Mouse (Mus musculus): ENCODE measurements around the gene Nsf. TPM values are rescaled to one million over a fixed set of nuclear protein-coding genes. Genes with fewer than 3 reads are reported as not detected.
A peak's percentile ranks its signal among the peaks of the same experiment; 100 is the strongest.

The Nsf gene
- total RNA-seq, 1 experiment = 55.0 TPM

DNA sequence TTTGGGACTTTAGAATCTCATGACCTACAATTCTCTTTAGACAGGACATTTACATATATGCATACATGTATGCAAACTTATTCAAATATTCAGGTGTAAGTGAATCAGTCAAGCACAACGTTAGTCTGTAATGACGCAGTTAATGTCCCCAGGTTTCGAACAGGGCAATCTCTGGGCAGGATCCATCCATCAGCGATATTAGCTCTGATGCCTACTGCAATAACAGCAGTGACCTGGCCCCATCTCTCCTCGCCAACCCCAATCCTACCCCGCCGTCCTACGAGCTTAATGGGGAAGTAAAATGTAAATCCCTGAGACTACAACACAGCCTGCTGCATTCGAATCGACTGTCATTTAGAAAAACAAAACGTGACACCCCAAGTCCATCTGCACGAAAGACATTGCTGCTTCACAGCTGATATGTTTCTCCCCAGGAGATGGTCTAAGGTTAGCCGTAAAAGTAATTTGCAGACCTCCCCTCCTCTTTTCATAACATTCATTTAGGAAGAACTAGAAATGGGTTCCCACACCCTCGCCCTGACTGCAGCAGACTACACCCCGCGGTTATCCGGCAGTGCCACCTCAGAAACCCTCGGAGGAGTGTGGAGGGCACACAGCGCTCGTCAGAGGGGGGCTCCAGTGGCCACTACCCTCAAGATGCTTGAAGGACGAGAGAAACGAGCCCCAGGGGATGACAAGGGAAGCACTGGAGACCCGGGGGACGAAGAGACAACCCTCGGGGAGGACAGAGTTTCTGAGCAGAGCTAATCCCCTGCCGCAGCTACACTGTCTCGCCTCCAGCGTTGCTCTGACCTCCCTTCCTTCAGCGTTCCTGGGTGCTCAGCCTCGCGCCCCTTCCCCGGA is 592 bp downstream of the Nsf start:
- H3K9ac ChIP-seq (ENCODE audit: insufficient read depth, low read depth, low read length, poor library complexity, severe bottlenecking) = peak overlapping the region; percentile 93
- H3K36me3 ChIP-seq (ENCODE audit: control insufficient read depth, insufficient read depth, low read length, poor library complexity, severe bottlenecking) = no peaks in the 10 kb centered on the region
- no peaks in the 10 kb centered on the region for H3K9me3 ChIP-seq (ENCODE audit: control insufficient read depth, insufficient read depth, low read depth, low read length)
- H3K4me1 ChIP-seq (ENCODE audit: control insufficient read depth in 2 of 2, insufficient read depth in 2 of 2, low read length in 2 of 2, poor library complexity in 1 of 2) = peaks cover 3 to 9% of the 10 kb centered on the region in 2 experiments; a peak in 3 of 4 replicates
- no peak overlapping the region for H3K27ac ChIP-seq (ENCODE audit: insufficient read depth, low read depth, low read length, poor library complexity, severe bottlenecking)
- TF ChIP-seq ZC3H11A (IDR thresholded peaks at IDR 0.05; ENCODE audit: borderline replicate concordance, low read depth, low read length) (no peak), ZNF384 (IDR thresholded peaks at IDR 0.05; ENCODE audit: low read depth, low read length) (no peak), HCFC1 (IDR thresholded peaks at IDR 0.05; ENCODE audit: borderline replicate concordance, insufficient read depth, low read length) (no peak), MAFK (IDR thresholded peaks at IDR 0.05; ENCODE audit: insufficient read depth, low read depth, low read length) (no peak), CHD2 (IDR thresholded peaks at IDR 0.05; ENCODE audit: low read depth, low read length) (no peak)
- H3K4me3 ChIP-seq (ENCODE audit: insufficient read depth in 1 of 2, low read depth in 1 of 2, low read length in 2 of 2, poor library complexity in 1 of 2, severe bottlenecking in 1 of 2) = peak overlapping the region; percentile 81 to 92
- DNase-seq (ENCODE audit: low read depth, low spot score) = no peak
- in situ Hi-C loops (cut with MboI; ENCODE audit: low sequenced_read_pairs in 2 of 2, unreplicated experiment in 2 of 2) = loop anchor here in 1 of 2 experiments (25.0 kb wide), 1 partner anchor 1209 kb away; no protein-coding TSS in a partner anchor

DNA sequence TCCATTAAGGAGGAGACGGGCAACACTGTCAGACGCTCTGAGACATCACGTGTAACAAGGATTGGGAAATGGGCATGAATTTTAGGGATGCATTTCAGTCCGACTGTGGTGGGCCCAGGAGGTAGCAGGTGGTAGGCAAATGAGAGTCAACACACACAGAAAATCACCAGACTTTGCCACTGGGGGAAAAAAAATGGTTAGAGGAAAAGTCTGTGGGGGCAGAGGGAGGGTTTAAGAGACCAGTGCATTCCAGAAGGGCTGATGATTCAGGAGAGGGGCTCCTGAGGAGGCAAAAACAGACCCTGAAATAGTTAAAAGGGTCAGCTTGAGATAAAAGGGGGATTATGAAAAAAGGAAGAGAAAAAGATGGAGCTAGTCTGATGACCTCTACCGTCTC is 1.2 kb downstream of the Nsf start:
- in situ Hi-C loops (cut with MboI; ENCODE audit: low sequenced_read_pairs in 2 of 2, unreplicated experiment in 2 of 2) = loop anchor here in 1 of 2 experiments (25.0 kb wide), 1 partner anchor 1210 kb away; no protein-coding TSS in a partner anchor
- 0 out of 2 replicates have a peak overlapping the region, but pooled peaks have one; percentile 10 for H3K9ac ChIP-seq (ENCODE audit: insufficient read depth, low read depth, low read length, poor library complexity, severe bottlenecking)

GRCm38 (mm10) chr11:103951106-103951505 is 2.8 kb downstream of the Nsf start:
- no peak for DNase-seq (ENCODE audit: low read depth, low spot score)

More for the DNA sequence above, 1.2 kb downstream of the Nsf start:
- H3K9me3 ChIP-seq (ENCODE audit: control insufficient read depth, insufficient read depth, low read depth, low read length) = no peaks in the 10 kb centered on the region
- no peak for TF ChIP-seq HCFC1 (IDR thresholded peaks at IDR 0.05; ENCODE audit: borderline replicate concordance, insufficient read depth, low read length)
- H3K36me3 ChIP-seq (ENCODE audit: control insufficient read depth, insufficient read depth, low read length, poor library complexity, severe bottlenecking) = no peaks in the 10 kb centered on the region
- H3K27ac ChIP-seq (ENCODE audit: insufficient read depth, low read depth, low read length, poor library complexity, severe bottlenecking) = no peak overlapping the region
- H3K4me3 ChIP-seq (ENCODE audit: insufficient read depth in 1 of 2, low read depth in 1 of 2, low read length in 2 of 2, poor library complexity in 1 of 2, severe bottlenecking in 1 of 2) = peak overlapping the region in 1 of 2 experiments; percentile 92; a peak in 1 of 4 replicates
- DNase-seq (ENCODE audit: low read depth, low spot score) = no peak
- H3K4me1 ChIP-seq (ENCODE audit: control insufficient read depth in 2 of 2, insufficient read depth in 2 of 2, low read length in 2 of 2, poor library complexity in 1 of 2) = peaks cover 3 to 9% of the 10 kb centered on the region in 2 experiments; a peak in 3 of 4 replicates

GRCm38 (mm10) chr11:103948952-103949351 is 4.9 kb downstream of the Nsf start:
- Histone ChIP-seq H3K27ac (ENCODE audit: insufficient read depth, low read depth, low read length, poor library complexity, severe bottlenecking) (no peak overlapping the region; the same call in 1 of the 2 replicates), H3K9ac (ENCODE audit: insufficient read depth, low read depth, low read length, poor library complexity, severe bottlenecking) (no peak overlapping the region; the same call in 1 of the 2 replicates), H3K36me3 (ENCODE audit: control insufficient read depth, insufficient read depth, low read length, poor library complexity, severe bottlenecking) (no peaks in the 10 kb centered on the region), H3K4me1 (ENCODE audit: control insufficient read depth in 2 of 2, insufficient read depth in 2 of 2, low read length in 2 of 2, poor library complexity in 1 of 2) (peaks cover 3 to 11% of the 10 kb centered on the region in 2 experiments; a peak in 3 of 4 replicates), H3K9me3 (ENCODE audit: control insufficient read depth, insufficient read depth, low read depth, low read length) (no peaks in the 10 kb centered on the region), H3K4me3 (ENCODE audit: insufficient read depth in 1 of 2, low read depth in 1 of 2, low read length in 2 of 2, poor library complexity in 1 of 2, severe bottlenecking in 1 of 2) (no peak overlapping the region)
- TF ChIP-seq CHD2 (IDR thresholded peaks at IDR 0.05; ENCODE audit: low read depth, low read length) (no peak), ZC3H11A (IDR thresholded peaks at IDR 0.05; ENCODE audit: borderline replicate concordance, low read depth, low read length) (no peak), HCFC1 (IDR thresholded peaks at IDR 0.05; ENCODE audit: borderline replicate concordance, insufficient read depth, low read length) (no peak), MAFK (IDR thresholded peaks at IDR 0.05; ENCODE audit: insufficient read depth, low read depth, low read length) (no peak), ZNF384 (IDR thresholded peaks at IDR 0.05; ENCODE audit: low read depth, low read length) (no peak)
- in situ Hi-C loops (cut with MboI; ENCODE audit: low sequenced_read_pairs in 2 of 2, unreplicated experiment in 2 of 2) = no loop called here
- no peak for DNase-seq (ENCODE audit: low read depth, low spot score)

More at GRCm38 (mm10) chr11:103951106-103951505, 2.8 kb downstream of the Nsf start:
- in situ Hi-C loops (cut with MboI; ENCODE audit: low sequenced_read_pairs in 2 of 2, unreplicated experiment in 2 of 2) = loop anchor here in 1 of 2 experiments (25.0 kb wide), 1 partner anchor 1211 kb away; no protein-coding TSS in a partner anchor
- no peak overlapping the region for H3K4me3 ChIP-seq (ENCODE audit: insufficient read depth in 1 of 2, low read depth in 1 of 2, low read length in 2 of 2, poor library complexity in 1 of 2, severe bottlenecking in 1 of 2)
- H3K36me3 ChIP-seq (ENCODE audit: control insufficient read depth, insufficient read depth, low read length, poor library complexity, severe bottlenecking) = no peaks in the 10 kb centered on the region
- H3K9me3 ChIP-seq (ENCODE audit: control insufficient read depth, insufficient read depth, low read depth, low read length) = no peaks in the 10 kb centered on the region
- H3K27ac ChIP-seq (ENCODE audit: insufficient read depth, low read depth, low read length, poor library complexity, severe bottlenecking) = no peak overlapping the region
- peaks cover 3 to 11% of the 10 kb centered on the region in 2 experiments; a peak in 3 of 4 replicates for H3K4me1 ChIP-seq (ENCODE audit: control insufficient read depth in 2 of 2, insufficient read depth in 2 of 2, low read length in 2 of 2, poor library complexity in 1 of 2)
- H3K9ac ChIP-seq (ENCODE audit: insufficient read depth, low read depth, low read length, poor library complexity, severe bottlenecking) = 0 out of 2 replicates have a peak overlapping the region, but pooled peaks have one; percentile 11
- TF ChIP-seq ZNF384 (IDR thresholded peaks at IDR 0.05; ENCODE audit: low read depth, low read length) (no peak), ZC3H11A (IDR thresholded peaks at IDR 0.05; ENCODE audit: borderline replicate concordance, low read depth, low read length) (no peak), HCFC1 (IDR thresholded peaks at IDR 0.05; ENCODE audit: borderline replicate concordance, insufficient read depth, low read length) (no peak), MAFK (IDR thresholded peaks at IDR 0.05; ENCODE audit: insufficient read depth, low read depth, low read length) (no peak), CHD2 (IDR thresholded peaks at IDR 0.05; ENCODE audit: low read depth, low read length) (no peak)
